Mouse (Mus musculus) embryonic facial prominence, embryonic 12.5 days (tissue): ENCODE measurements around the gene Trim45. TPM values are rescaled to one million over a fixed set of nuclear protein-coding genes. Genes with fewer than 3 reads are reported as not detected.

ENCODE experiments used
- ATAC-seq: fragments of 200-750 bp; cut with Nextera tagmentation; 2 replicates; pipeline ENCODE4 v1.8.0; 2017; ENCODE audit not compliant: insufficient number of reproducible peaks, insufficient read depth, low FRiP score, low TSS enrichment
- H3K27ac ChIP-seq: fragments of 300-500 bp; sonication (generic); 2 replicates; pipeline ENCODE4 v1.5.1; 2016; ENCODE audit warnings: mild to moderate bottlenecking
- H3K27me3 ChIP-seq: fragments of 300-500 bp; sonication (generic); 2 replicates; pipeline ENCODE4 v1.6.1; 2016; ENCODE audit warnings: mild to moderate bottlenecking, moderate library complexity
- H3K36me3 ChIP-seq: fragments of 300-500 bp; sonication (generic); 2 replicates; pipeline ENCODE4 v1.6.1; 2016; ENCODE audit warnings: mild to moderate bottlenecking
- H3K4me1 ChIP-seq: fragments of 300-500 bp; sonication (generic); 2 replicates; pipeline ENCODE4 v1.6.1; 2016
- H3K4me2 ChIP-seq: fragments of 300-500 bp; sonication (generic); replicated peaks from 2 replicates; pipeline ENCODE4 v1.6.1; 2016; ENCODE audit warnings: mild to moderate bottlenecking, moderate library complexity
- H3K4me3 ChIP-seq: fragments of 300-500 bp; sonication (generic); 2 replicates; pipeline ENCODE4 v1.5.1; 2016; ENCODE audit warnings: mild to moderate bottlenecking
- H3K9ac ChIP-seq: fragments of 300-500 bp; sonication (generic); 2 replicates; pipeline ENCODE4 v1.6.1; 2016; ENCODE audit warnings: mild to moderate bottlenecking, moderate library complexity
- H3K9me3 ChIP-seq: fragments of 300-500 bp; sonication (generic); 2 replicates; pipeline ENCODE4 v1.6.1; 2016; ENCODE audit warnings: mild to moderate bottlenecking, moderate library complexity
- WGBS: fragments of 180-500 bp; shearing (Covaris S2); methylation state at CpG from one replicate; pipeline ENCODE4 v1.1.7; 2016; 5-methylcytosine and 5-hydroxymethylcytosine counted together
- polyA plus RNA-seq: library from polyadenylated mRNA; unstranded; fragments of >200 nt; fragmentation: Nextera tagmentation; extraction: Ambion mirVana; gene quantifications from 2 replicates; pipeline ENCODE4 v1.2.1, GENCODE M21; 2016

Trim45 gene
- polyA plus RNA-seq, 1 experiment from 2014 or later = 7.8 TPM

DNA sequence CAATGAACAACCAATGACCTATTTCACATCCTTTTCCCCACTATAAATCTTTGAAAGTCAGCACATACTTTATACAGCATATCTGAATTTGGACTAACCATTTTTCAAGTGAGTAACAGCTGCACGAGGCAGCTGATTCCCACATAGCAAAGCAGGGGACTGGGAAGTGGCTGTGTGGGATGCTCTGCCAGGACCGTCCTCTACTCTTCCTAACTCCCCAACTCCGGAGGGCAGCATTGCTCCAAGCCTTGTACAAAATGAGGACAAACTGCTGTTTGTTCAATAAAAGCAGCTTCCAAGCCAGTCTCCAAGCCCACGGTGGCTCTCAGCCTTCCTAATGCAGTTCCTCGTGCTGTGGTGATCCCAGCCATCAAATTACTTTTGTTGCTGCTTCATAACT lies 11.4 kb upstream of the Trim45 start:
- no peaks in the 10 kb centered on the region for H3K27me3 ChIP-seq
- no peak overlapping the region for H3K4me2 ChIP-seq
- no peak overlapping the region for H3K9ac ChIP-seq
- H3K4me1 ChIP-seq = peaks cover 15% of the 10 kb centered on the region; the same call in 1 of the 2 replicates
- 52% methylated on average over 5 of the region's 5 CpGs for WGBS
- H3K4me3 ChIP-seq = no peak overlapping the region
- H3K9me3 ChIP-seq = no peaks in the 10 kb centered on the region
- no peaks in the 10 kb centered on the region for H3K36me3 ChIP-seq
- 0 out of 2 replicates have a peak overlapping the region, but pooled peaks have one; percentile 24 for H3K27ac ChIP-seq
- no peak for ATAC-seq

GRCm38 (mm10) chr3:100911026-100911425 lies 11.0 kb upstream of the Trim45 start:
- Histone ChIP-seq H3K27me3 (no peaks in the 10 kb centered on the region), H3K4me1 (peaks cover 15% of the 10 kb centered on the region; the same call in 1 of the 2 replicates), H3K4me2 (no peak overlapping the region), H3K27ac (0 out of 2 replicates have a peak overlapping the region, but pooled peaks have one; percentile 24), H3K4me3 (no peak overlapping the region), H3K9me3 (no peaks in the 10 kb centered on the region), H3K9ac (no peak overlapping the region), H3K36me3 (no peaks in the 10 kb centered on the region)
- ATAC-seq = no peak
- 64% methylated on average over 9 of the region's 9 CpGs for WGBS

DNA sequence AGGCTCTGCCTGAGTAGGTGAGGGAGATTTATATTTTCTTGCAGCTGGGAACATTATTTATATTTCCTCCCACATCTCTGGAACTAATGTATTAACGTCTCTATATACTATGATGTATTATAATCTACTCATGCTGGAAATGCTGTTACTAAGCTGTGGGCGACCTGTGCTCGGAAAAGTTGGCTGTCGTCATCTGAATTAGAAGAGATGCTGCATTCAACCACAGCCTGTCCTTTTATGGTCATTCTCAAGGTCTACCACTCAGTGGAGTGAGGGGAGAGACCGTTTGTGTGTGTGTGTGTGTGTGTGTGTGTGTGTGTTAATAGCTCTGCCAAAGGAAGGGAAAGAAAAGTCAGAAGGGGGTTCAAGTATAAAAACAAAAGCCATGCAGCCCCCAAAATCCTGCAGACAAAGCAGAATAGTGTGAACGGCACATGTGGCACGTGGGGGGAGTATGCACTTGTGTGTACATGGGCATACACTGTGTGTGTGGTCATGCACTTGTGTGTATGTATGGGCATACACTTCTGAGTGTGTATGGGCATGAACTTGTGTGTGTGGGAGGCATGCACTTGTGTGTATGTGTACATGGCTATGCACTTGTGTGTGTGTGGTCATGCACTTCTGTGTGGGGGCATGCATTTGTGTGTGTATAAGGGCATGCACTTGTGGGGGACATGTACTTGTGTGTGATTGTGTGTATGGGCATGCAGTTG lies 10.3 kb upstream of the Trim45 start:
- Histone ChIP-seq H3K9ac (no peak overlapping the region), H3K27ac (no peak overlapping the region), H3K27me3 (no peaks in the 10 kb centered on the region), H3K4me2 (no peak overlapping the region), H3K4me3 (no peak overlapping the region), H3K4me1 (peaks cover 15% of the 10 kb centered on the region; the same call in 1 of the 2 replicates), H3K36me3 (no peaks in the 10 kb centered on the region), H3K9me3 (no peaks in the 10 kb centered on the region)
- peak; percentile 69; the same call in 1 of the 2 replicates for ATAC-seq
- WGBS = 64% methylated on average over 7 of the region's 7 CpGs

DNA sequence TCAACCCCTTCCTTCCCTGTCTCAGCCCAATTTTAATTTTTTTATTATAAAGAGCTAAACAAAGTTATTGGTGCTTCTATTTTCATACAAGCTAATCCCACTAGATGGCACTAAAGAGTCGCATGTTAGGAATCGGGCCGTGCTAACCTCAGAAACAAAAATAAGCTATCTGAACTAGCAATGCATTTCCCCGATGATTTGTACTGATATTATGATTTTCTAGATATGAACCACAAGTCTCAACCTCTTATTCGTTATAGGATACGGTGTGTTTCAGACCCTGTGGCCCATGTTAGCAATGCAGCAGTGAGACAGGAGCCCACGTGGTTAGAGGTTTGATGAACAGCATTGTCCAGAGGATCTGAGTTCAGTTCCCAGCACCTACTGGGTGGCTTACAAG lies 5.2 kb upstream of the Trim45 start:
- no peak for ATAC-seq
- Histone ChIP-seq H3K36me3 (no peaks in the 10 kb centered on the region), H3K4me1 (peaks cover 5% of the 10 kb centered on the region; the same call in 1 of the 2 replicates), H3K4me2 (no peak overlapping the region), H3K9ac (no peak overlapping the region), H3K27me3 (no peaks in the 10 kb centered on the region), H3K27ac (no peak overlapping the region), H3K9me3 (no peaks in the 10 kb centered on the region), H3K4me3 (no peak overlapping the region)
- 17% methylated on average over 7 of the region's 7 CpGs for WGBS

- no peak for ATAC-seq
- Histone ChIP-seq H3K4me3 (no peak overlapping the region), H3K4me2 (no peak overlapping the region), H3K36me3 (peaks cover 9% of the 10 kb centered on the region; the same call in 1 of the 2 replicates), H3K27ac (no peak overlapping the region), H3K4me1 (peaks cover 20% of the 10 kb centered on the region), H3K27me3 (no peaks in the 10 kb centered on the region), H3K9me3 (no peaks in the 10 kb centered on the region), H3K9ac (no peak overlapping the region)
- 83% methylated on average over 9 of the region's 9 CpGs for WGBS
Observed at GRCm38 (mm10) chr3:100920611-100921140, 1.3 kb upstream of the Trim45 start.

DNA sequence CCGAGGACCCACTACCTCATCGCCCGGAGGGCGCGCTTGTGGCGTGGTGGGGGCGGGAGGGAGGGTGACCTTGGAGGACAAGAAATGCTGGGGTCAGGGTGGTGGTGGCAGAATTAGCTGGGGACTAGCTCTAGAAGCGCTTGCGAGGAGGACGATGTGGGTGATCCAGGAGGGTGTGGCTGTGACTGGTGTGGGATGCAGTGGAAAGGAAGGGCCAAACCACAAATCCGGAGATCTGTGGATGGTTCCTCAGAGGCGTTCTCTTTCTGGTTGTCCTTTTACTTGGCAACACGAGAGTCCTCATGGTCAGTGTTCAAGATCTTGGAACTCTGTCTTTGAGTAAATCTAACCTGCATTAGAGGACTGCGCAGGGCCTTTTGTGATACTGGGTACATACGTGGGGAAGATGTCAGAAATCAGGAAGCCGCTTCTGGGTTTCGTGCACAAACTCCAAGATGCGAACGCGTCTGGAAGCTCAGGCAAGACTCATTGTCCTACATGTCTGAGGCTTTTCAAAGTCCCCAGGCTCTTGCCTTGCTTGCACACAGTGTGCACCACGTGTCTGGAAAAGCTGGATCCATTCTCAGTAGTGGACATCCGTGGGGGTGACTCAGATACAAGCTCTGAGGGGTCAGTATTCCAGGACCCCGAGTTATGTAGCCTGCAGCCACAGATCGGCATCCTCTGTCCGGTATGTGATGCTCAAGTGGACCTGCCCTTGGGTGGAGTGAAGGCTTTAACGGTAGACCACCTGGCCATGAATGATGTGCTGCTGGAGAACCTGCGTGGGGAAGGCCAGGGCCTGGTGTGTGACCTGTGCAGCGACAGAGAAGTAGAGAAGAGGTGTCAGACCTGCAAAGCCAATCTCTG lies 739 bp downstream of the Trim45 start:
- Histone ChIP-seq H3K27ac (peak overlapping the region; percentile 77; the same call in 1 of the 2 replicates), H3K27me3 (no peaks in the 10 kb centered on the region), H3K4me1 (peaks cover 27% of the 10 kb centered on the region), H3K4me2 (peak overlapping the region; percentile 69), H3K36me3 (peaks cover 12% of the 10 kb centered on the region; the same call in 1 of the 2 replicates), H3K9ac (peak overlapping the region; percentile 56), H3K9me3 (no peaks in the 10 kb centered on the region), H3K4me3 (peak overlapping the region; percentile 58)
- peak; percentile 71 for ATAC-seq
- 38% methylated on average over 28 of the region's 28 CpGs for WGBS

GRCm38 (mm10) chr3:100924065-100924732 lies 2.2 kb downstream of the Trim45 start:
- H3K36me3 ChIP-seq = peaks cover 27% of the 10 kb centered on the region
- no peak overlapping the region for H3K4me3 ChIP-seq
- no peak overlapping the region for H3K4me2 ChIP-seq
- ATAC-seq = no peak
- no peaks in the 10 kb centered on the region for H3K9me3 ChIP-seq
- H3K27me3 ChIP-seq = no peaks in the 10 kb centered on the region
- no peak overlapping the region for H3K9ac ChIP-seq
- no peak overlapping the region for H3K27ac ChIP-seq
- H3K4me1 ChIP-seq = peaks cover 27% of the 10 kb centered on the region
- WGBS = 74% methylated on average over 6 of the region's 6 CpGs

DNA sequence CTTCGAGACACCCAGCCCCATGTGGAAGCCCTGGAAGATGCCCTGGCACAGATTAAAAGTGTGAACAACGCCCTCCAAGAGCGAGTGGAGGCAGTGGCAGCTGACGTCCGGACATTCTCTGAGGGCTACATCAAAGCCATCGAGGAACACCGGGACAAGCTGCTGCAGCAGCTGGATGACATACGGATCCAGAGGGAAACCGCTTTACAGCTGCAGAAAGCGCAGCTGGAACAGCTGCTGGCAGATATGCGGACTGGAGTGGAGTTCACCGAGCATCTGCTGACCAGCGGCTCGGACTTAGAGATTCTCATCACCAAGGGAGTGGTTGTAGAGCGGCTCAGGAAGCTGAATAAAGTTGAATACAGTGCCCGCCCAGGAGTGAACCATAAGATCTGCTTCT lies 3.2 kb downstream of the Trim45 start:
- peaks cover 27% of the 10 kb centered on the region for H3K4me1 ChIP-seq
- no peaks in the 10 kb centered on the region for H3K9me3 ChIP-seq
- H3K27me3 ChIP-seq = no peaks in the 10 kb centered on the region
- H3K4me3 ChIP-seq = no peak overlapping the region
- WGBS = 86% methylated on average over 16 of the region's 16 CpGs
- no peak overlapping the region for H3K9ac ChIP-seq
- no peak for ATAC-seq
- peaks cover 35% of the 10 kb centered on the region for H3K36me3 ChIP-seq
- no peak overlapping the region for H3K4me2 ChIP-seq
- no peak overlapping the region for H3K27ac ChIP-seq

DNA sequence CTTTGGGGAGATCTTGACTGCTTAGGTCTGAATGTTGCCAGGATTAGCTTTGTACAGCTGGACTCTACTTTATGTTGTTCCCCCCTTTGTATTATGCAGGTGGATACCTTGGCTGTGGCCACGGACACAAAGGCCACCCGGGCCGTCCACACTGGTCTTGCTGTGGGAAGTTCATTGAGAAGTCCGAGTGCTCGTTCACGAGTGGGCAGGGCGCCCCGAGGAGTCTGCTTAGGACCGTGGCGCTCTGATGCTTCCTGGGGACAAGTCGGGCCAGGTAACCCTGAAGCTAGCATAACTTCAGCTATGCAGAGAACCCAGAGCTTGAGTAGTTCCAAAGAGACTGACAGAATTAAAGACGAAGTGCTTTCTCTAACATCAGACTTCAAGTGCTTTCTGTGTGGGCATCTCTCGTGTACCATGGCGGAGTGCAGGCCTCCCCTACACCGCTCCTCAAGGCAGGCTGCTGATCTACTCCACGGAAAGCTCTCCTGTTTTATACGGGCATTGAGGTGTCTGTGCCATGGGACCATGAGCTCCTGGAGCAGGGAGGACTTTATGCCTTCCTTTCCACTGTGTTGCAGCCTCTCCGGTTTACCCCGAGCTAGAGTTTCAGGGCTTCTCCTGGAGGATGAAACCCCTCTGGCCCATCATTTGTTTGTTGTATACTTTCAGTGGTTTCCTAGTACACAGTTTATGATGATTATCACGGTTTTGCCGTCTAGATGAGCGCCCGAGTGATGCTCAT lies 9.5 kb downstream of the Trim45 start:
- Histone ChIP-seq H3K4me1 (0 out of 2 replicates have a peak, but pooled peaks cover 6% of the 10 kb centered on the region), H3K9me3 (no peaks in the 10 kb centered on the region), H3K9ac (no peak overlapping the region), H3K36me3 (peaks cover 65% of the 10 kb centered on the region), H3K27ac (no peak overlapping the region), H3K4me3 (no peak overlapping the region), H3K4me2 (no peak overlapping the region), H3K27me3 (no peaks in the 10 kb centered on the region)
- ATAC-seq = no peak
- WGBS = 94% methylated on average over 23 of the region's 23 CpGs

DNA sequence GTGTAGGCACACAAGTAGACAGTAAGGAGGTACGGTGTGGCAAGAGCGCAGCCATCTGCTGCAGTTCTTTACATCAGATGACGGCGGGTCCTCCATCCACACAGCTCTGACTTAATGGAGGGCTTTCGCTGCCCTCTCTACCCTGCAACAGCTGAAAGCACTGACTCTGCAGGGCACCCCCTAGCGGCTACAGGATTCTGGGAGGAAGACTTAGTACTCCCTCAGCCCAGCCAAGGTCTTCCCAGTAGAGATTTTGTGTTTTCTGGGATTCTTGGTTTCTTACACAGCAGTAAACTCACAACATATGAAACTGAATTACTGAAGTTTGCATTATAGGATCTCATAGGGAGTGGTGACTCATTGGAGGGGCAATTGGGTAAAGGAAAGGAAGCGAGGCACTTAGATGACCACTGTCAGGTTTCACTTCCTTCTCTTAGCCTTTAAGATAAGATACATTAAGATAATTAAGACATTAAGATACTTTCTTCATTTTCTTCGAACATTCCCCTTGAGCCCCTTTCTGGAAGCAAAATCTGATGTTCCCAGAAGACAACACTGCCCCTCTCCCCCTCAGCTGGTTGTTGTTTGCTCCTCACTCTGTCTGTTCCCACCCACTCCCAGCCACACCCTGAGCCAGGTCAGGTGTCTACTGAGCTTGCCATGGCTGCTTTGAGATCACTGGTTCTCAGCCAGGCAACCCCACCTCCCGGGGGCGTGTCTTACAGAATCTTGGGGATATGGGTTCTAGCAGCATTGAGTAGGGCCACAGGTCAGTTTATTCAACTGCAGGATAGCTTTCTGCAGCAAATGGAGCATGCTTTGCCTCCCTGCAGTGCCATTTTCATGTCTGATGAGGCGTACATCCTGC lies 10.3 kb downstream of the Trim45 start:
- Histone ChIP-seq H3K4me1 (no peaks in the 10 kb centered on the region), H3K9ac (no peak overlapping the region), H3K27ac (no peak overlapping the region), H3K36me3 (peaks cover 66% of the 10 kb centered on the region), H3K4me3 (no peak overlapping the region), H3K9me3 (no peaks in the 10 kb centered on the region), H3K4me2 (no peak overlapping the region), H3K27me3 (no peaks in the 10 kb centered on the region)
- WGBS = 75% methylated on average over 11 of the region's 11 CpGs
- no peak for ATAC-seq
